Mouse (Mus musculus) 416B (cell line): ENCODE data around the gene Il17re.

ENCODE experiments used
- DNase-seq: peaks from one replicate; pipeline ENCODE4 v3.0.0; 2011; ENCODE audit warnings: low read depth

The Il17re gene

GRCm38 (mm10) chr6:113457952-113458534 is at the start of gene Il17re:
TSS of gene Il17re (plus strand) at chr6:113458484.
- peak; percentile 62 for DNase-seq

- no peak for DNase-seq
These were observed 48.3 kb upstream of the Il17re start for GRCm38 (mm10) chr6:113410001-113410400.

GRCm38 (mm10) chr6:113416416-113416815 is 41.9 kb upstream of the Il17re start:
- peak; percentile 52 for DNase-seq

GRCm38 (mm10) chr6:113418441-113419198 is 39.7 kb upstream of the Il17re start:
- peak; percentile 29 for DNase-seq

- peak; percentile 98 for DNase-seq
These were observed 39.1 kb upstream of the Il17re start, which contains the start of gene Rpusd3 for GRCm38 (mm10) chr6:113419199-113419587. TSS of gene Rpusd3 (minus strand) at chr6:113419340.

GRCm38 (mm10) chr6:113423000-113423399 is 35.3 kb upstream of the Il17re start:
- peak; percentile 70 for DNase-seq

GRCm38 (mm10) chr6:113424187-113424586 is 34.1 kb upstream of the Il17re start:
- DNase-seq = no peak

- DNase-seq = no peak
These were observed 31.6 kb upstream of the Il17re start for GRCm38 (mm10) chr6:113426696-113427095.

GRCm38 (mm10) chr6:113427397-113427796 is 30.9 kb upstream of the Il17re start:
- peak; percentile 75 for DNase-seq

GRCm38 (mm10) chr6:113428006-113428405 is 30.3 kb upstream of the Il17re start:
- DNase-seq = no peak

- no peak for DNase-seq
These were observed 28.3 kb upstream of the Il17re start for GRCm38 (mm10) chr6:113429965-113430364.

GRCm38 (mm10) chr6:113430846-113431245 is 27.4 kb upstream of the Il17re start:
- no peak for DNase-seq

GRCm38 (mm10) chr6:113431801-113432200 is 26.5 kb upstream of the Il17re start:
- DNase-seq = no peak

GRCm38 (mm10) chr6:113433661-113434060 is 24.6 kb upstream of the Il17re start:
- no peak for DNase-seq

- DNase-seq = no peak
These were observed 23.6 kb upstream of the Il17re start for GRCm38 (mm10) chr6:113434691-113435090.

GRCm38 (mm10) chr6:113435664-113436205 is 22.5 kb upstream of the Il17re start, which contains the start of gene Cidec:
TSS of gene Cidec (minus strand) at chr6:113435760.
- DNase-seq = no peak

- DNase-seq = no peak
These were observed 21.1 kb upstream of the Il17re start for GRCm38 (mm10) chr6:113437135-113437534.

GRCm38 (mm10) chr6:113438721-113439430 is 19.4 kb upstream of the Il17re start:
- no peak for DNase-seq

- no peak for DNase-seq
These were observed 17.6 kb upstream of the Il17re start for GRCm38 (mm10) chr6:113440686-113441085.

- peak; percentile 93 for DNase-seq
These were observed 17.1 kb upstream of the Il17re start for GRCm38 (mm10) chr6:113441147-113441680.

GRCm38 (mm10) chr6:113442087-113442441 is 16.2 kb upstream of the Il17re start:
- no peak for DNase-seq

- DNase-seq = peak; percentile 93
These were observed 15.7 kb upstream of the Il17re start, which contains the start of gene Jagn1 for GRCm38 (mm10) chr6:113442442-113443090. TSS of gene Jagn1 (plus strand) at chr6:113442569.
